Mouse (Mus musculus) megakaryocyte progenitor cell, adult 5-6 weeks (primary cell): ENCODE measurements at regions not wholly inside any gene's neighbourhood (a gene's known extent, or its start where the extent isn't known, plus 50 kb on each side); places are given as distances from the start of the nearest gene placed in this dataset.
A peak's percentile ranks its signal among the peaks of the same experiment; 100 is the strongest.

Experiments
- ATAC-seq: replicated peaks from 2 replicates; pipeline ENCODE4 v1.8.0; 2016; ENCODE audit warnings: mild to moderate bottlenecking, moderate TSS enrichment, inconsistent platforms; ENCODE audit not compliant: poor library complexity

DNA sequence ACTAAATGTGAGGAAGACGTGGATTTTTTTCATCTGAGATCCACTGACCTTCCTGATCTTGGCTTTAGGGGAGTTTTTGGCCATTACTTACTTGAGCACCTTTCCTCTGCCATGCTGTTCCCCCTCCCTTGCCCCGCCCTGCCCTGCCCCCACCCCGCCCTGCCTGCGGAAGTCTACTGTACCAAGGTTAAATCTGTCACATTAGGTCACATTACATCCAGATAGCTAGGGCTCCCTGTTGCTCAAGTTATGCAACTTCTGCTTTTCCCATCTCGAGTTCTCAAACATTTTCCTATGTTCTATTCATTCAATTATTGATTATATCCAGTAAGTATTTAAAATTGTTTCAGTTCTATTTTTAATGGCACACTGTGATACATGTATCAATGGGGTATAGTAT is 144.7 kb upstream of the Cnot2 start:
- peak; percentile 67 for ATAC-seq

DNA sequence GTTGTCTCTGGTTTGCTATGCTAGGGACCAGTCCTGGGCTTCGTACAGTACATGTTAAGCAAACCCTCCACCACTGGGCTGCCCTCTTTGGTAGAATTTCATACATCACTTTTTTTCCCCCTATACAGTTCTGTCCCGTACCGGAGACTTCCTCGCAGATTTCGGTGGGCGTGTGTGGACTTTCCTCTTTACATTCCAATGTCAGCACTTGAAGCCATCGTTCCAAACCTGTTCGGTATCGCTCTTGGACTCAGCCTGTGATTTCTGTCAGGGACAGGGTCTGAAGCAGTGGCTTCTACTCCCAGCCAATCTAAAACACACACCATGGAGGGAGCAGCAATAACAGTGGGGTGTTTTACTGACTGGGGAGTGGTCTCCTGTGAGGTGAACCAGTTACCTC is 140.7 kb upstream of the Cnot2 start:
- no peak for ATAC-seq

DNA sequence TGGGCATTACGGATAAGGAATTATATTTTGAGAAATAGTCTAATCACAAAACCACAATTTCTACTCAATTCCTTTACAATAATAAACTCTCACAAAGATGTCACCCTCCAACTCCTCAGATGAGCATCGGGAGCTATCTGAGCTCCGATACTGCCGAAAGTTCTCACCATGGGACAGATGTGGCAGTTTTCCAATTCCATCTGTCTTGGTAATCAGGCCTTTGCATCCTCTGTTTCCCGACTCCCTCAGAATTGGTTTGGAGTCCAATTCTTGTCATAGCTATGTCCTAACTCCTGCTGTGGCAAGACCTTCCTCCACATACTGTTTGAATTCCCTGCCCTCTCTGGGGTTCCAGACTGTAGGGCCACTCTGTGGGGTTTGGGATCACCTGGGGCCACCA is 138.3 kb upstream of the Cnot2 start:
- no peak for ATAC-seq

DNA sequence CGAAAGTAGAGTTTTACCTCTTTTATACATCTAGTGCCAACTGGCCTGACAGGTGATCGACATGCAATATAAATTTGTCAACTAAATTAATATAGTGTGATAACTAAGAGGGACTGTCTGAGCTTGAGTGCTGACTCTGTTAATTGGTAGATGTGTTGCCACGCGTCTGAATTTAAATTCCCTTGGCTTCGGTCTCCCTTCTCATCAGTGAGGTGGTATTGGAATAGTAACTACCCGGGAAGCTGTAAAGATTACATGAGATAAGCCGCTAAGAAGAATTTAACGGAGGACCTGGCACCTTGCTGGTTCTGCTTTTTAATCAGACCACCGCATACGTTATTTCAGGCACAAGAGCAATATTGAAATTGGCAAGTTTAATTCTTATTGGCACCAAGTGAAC is 136.7 kb upstream of the Cnot2 start:
- ATAC-seq: no peak

DNA sequence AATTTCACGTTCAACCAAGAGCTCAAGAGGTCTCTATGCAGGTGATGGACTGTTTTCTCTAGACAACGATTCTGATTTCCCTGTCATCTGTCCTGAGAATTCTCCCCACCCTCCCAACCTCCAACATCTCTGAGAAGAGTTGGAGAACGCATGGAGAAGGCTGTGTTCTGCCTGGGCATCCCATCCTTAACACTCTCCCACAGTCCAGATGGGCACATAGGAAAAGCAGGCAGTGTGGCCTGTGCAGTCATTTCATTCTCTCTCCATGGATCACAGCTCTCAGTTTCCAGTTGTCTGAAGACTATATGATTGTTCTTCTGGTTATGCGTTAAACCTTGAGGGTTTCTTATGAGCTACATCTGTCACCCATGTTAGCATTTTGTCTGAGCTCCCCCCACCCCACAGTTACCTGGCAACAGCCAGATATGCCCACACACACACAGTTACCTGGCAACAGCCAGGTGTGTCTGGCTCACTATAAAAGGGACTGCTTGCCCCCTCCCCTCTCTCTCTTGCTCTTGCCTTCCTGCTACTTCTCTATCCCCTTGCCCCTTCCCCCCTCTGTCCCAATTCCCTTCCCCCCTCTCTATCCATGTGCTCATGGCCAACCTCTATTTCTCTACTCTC is 135.8 kb upstream of the Cnot2 start:
- no peak for ATAC-seq

GRCm38 (mm10) chr10:116713456-116713855 is 132.1 kb upstream of the Cnot2 start:
- no peak for ATAC-seq

DNA sequence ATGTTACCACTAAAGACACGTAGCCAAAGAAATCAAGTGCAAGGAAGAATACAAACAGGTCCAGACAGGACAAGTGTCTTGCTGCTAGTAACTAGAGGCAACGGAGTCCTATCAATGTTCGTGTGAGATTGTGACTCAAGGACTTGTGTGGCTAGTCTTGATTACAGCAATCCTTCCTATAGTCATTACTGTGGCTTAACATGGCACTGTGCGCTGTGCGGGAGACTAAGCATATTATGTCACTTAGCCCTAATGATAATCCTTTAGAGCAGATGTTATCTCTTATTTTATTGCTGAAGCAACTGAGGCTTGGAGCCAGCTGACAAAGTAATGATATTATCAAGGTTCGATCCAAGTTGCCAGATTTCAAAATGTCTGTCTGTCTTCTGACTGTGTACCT is 125.7 kb upstream of the Cnot2 start:
- ATAC-seq: no peak

- ATAC-seq: no peak
Observed at GRCm38 (mm10) chr10:116701281-116701680, 120.0 kb upstream of the Cnot2 start.

DNA sequence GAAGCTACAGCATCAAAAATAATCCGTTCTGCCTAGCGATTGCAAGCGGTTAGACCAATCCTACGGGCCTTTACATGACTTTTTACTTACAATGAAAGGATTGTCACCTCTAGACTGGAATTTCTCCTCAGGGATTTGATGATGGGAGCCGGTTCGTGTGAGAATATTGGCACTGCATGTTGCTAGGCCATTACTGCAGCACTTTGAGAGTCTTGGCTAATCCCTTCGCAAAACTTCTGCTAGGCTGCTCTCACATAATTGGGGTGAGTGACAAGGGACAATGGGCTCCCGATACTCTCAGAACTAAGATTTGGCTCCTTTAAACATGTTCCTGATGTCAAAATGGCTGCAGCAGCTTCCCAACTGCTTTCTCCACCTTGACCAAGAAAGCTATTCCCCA is 118.4 kb upstream of the Cnot2 start:
- ATAC-seq: no peak

DNA sequence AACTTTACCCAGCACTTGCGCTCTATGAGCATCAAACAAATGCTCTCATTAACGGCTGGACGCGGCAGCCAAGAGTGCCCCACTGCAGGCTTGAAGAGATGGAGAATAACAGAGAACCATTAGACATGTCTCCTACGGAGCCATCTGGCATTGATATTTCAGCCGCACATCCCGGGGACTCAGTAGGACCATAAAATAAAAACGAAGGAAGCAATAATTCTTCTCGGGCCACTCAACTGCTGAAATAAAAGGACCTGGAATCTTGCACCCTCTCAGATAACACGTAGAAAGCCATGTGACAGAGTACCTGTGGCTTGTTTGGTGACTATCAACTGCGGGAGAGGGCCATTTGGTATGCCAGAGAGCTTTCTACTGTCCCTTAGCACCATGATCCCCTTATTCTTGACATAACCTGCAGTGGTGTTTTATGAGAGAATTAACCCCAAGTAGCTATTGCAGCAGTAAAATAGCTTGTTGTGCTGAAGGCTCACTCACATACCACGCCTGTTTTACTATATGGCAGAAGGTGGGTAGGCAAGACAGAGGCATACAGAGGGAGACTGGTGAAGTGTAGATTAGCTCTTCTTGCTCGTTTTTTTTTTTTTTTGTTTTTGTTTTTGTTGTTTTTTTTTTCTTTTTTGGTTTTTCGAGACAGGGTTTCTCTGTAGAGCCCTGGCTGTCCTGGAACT is 116.5 kb upstream of the Cnot2 start:
- ATAC-seq: no peak

DNA sequence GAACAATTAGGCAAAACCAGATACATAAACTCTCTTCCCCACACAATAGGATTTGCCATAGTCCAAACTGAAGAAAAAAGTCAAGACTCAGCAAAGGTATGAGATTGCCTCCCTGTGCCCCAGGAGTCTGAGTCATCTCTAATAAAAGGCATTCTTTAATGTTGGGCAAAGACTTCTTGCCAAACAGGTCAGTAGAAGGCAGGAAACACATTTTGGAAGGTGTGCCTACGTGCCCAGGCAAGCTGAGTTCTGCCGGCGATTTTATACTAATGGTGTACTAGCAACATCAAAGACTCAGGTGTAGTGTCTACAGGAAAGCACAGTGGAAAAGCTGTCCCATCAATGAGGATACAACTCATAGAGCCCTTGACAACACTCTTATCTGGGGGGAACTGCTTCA is 112.5 kb upstream of the Cnot2 start:
- ATAC-seq: no peak

- ATAC-seq: no peak
Observed at GRCm38 (mm10) chr10:116686741-116687140, 105.4 kb upstream of the Cnot2 start.

GRCm38 (mm10) chr10:116683374-116683773 is 102.1 kb upstream of the Cnot2 start:
- no peak for ATAC-seq

DNA sequence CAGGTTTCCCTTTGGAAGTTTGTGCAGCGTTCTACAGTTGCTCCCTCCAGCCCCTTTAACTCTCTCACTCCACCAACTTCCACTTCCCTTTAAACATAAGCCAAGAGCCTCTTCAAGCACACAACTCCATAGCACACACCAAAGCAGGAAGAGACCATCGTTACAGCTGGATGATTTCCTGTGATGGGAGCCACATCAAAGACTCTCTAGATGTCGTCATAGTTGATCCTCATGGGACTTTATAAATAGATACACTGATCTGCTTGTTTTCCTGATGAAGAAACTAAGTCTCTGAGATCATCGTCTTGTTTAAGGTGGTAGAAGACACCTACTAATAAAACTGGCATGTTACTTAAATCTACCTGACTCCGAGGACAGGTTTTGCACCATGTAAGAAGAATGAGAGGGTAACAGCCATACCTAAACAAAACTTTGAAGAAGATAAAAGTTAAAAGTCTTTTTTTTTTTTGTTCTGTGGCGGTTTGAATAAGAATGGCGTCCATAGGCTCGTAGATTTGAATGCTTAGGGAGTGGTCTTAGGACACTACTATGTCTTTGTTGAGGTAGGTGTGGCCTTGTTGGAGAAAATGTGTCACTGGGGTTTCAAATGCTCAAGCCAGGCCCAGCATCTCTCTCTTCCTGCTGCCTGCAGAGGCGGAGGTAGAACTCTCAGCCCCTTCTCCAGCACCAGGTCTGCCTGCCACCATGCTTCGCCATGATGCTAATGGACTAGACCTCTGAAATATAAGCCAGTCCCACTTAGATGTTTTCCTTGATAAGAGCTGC is 97.8 kb upstream of the Cnot2 start:
- ATAC-seq: no peak

GRCm38 (mm10) chr10:116677949-116678348 is 96.6 kb upstream of the Cnot2 start:
- no peak for ATAC-seq

DNA sequence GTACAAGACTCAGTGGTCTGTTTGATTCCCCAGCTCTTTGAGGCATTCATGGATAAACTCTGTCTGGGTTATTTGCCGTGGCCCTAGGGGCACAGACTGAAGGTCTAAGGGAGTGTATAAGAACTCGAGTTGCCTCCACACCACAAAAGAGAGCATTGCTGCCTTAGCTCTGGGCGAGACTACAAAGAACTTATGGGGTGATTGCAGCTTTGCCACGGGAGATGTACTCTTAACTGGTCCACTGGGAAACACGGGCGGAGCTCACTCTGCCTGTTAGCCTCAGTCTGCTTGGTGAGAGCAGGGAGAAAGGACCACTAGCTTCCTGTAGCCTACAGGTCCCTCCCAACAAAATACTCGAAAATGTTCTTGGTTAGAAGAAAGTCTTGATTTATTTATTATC is 93.9 kb upstream of the Cnot2 start:
- no peak for ATAC-seq

GRCm38 (mm10) chr10:116674348-116674747 is 93.0 kb upstream of the Cnot2 start:
- peak; percentile 63 for ATAC-seq

- no peak for ATAC-seq
Observed at GRCm38 (mm10) chr10:116658162-116658962, 77.1 kb upstream of the Cnot2 start.

DNA sequence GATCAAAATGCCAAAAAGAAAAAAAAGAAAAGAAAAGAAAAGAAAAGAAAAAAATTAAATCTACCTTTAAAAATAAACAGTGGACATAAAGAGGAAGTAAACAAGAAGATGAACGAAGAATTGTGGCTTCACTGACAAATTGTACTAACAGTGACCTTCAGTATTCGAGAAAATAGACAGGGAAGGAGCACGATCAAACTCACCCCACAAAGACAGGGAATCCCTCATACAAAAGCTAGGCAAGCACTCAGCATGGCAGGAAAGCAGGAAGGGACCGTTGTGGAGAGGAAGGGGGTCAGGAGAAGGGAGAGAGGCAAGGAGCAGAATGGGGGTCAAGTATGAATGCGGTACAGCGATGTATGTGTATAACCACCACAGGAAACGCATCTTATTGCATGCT is 74.6 kb upstream of the Cnot2 start:
- no peak for ATAC-seq

DNA sequence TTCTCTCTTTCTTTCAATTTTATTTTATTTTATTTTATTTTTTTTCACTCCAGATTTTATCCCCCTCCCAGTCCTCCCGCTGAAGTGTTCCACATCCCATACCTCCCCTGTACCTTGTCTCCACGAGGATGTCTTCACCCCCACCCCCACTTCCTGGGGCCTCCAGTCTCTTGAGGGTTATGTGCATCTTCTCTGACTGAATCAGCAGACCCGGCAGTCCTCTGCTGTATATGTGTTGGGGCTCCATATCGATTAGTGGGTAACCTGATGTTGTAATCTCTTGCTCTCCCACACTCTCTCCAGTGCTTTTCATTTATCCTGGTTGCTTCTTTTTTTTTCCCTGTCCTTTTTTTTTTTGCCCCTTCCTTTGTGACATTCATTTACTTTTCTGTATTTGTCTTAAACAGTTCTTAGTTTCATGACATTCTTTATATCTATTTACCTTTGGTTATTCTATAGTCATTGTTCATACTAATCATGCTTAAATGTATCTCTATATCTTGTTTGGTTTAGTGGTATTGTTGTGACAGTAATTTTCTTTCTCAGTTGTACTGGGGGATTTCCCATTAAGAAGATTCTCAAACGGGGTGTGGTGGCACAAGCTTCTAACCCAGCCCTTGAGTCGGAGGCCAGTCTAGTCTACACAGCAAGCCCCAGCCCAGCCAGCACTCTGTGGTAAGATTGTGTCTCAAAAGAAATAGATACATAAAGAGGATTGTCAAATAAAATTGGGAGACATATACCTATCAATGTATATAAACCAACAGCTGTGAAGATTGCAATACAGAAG is 73.9 kb upstream of the Cnot2 start:
- ATAC-seq: no peak

DNA sequence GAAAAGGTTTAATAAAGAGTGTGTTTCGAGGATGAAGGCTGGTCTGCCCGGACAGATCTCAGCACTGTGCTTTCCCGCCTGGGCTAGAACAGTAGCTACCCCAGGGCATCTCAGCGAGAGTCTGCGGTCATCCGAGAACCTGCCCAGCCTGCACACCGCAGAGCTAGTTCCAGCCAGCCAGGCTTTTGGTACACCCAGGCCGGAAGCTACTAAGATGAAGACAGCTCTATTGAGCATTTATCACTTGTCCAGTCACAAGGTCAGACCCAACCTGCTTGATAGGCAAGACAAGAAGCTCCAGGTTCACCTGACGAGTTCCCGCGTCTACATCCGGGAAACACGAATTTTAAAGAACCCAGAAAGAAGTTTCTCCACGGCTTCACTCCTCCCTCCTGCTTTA is 72.8 kb upstream of the Cnot2 start:
- ATAC-seq: no peak
